Mouse (Mus musculus): ENCODE measurements around the gene Hcst. TPM values are rescaled to one million over a fixed set of nuclear protein-coding genes. Genes with fewer than 3 reads are reported as not detected.

The Hcst gene
- polyA plus RNA-seq, 1 experiment from 2014 or later = 0.88 TPM

DNA sequence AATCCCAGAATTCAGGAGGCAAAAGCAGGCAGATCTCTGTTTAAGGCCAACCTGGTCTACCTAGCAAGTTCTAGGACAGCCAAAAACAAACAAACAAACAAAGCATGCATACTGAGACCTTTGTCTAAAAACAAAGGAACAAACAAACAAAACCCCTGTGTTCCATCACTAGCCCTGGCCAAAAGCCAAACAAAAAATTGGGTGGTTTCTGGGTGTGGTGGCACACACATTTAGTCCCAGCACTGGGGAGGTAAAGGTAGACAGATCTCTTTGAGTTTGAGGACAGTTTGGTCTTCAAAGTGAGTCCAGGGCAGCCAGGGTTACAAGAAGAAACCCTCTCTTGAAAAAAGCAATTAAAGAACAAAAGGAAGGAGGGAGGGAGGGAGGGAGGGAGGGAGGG, 9.7 kb upstream of the Hcst start:
- no peaks in the 10 kb centered on the region for H3K9me3 ChIP-seq
- H3K4me3 ChIP-seq = no peak overlapping the region
- H3K27me3 ChIP-seq = 0 out of 2 replicates have a peak, but pooled peaks cover 5% of the 10 kb centered on the region
- peaks cover 29% of the 10 kb centered on the region for H3K36me3 ChIP-seq
- H3K27ac ChIP-seq = no peak overlapping the region
- no peak for ATAC-seq (ENCODE audit: low FRiP score)
- H3K4me2 ChIP-seq = no peak overlapping the region
- 0 out of 2 replicates have a peak, but pooled peaks cover 3% of the 10 kb centered on the region for H3K4me1 ChIP-seq (replicated peaks)
- no peak overlapping the region for H3K9ac ChIP-seq

- peaks cover 8% of the 10 kb centered on the region; the same call in 1 of the 2 replicates for H3K27me3 ChIP-seq
- peak overlapping the region; percentile 81 for H3K9ac ChIP-seq
- H3K27ac ChIP-seq = peak overlapping the region; percentile 72; the same call in 1 of the 2 replicates
- 55% methylated on average over 23 of the region's 23 CpGs for WGBS
- peaks cover 22% of the 10 kb centered on the region for H3K36me3 ChIP-seq
- H3K4me3 ChIP-seq = peak overlapping the region; percentile 62
- peaks cover 3% of the 10 kb centered on the region; the same call in 1 of the 2 replicates for H3K9me3 ChIP-seq
- H3K4me2 ChIP-seq = peak overlapping the region; percentile 96
- ATAC-seq (ENCODE audit: low FRiP score) = no peak
- H3K4me1 ChIP-seq (replicated peaks) = peaks cover 24% of the 10 kb centered on the region
These were observed 3.5 kb upstream of the Hcst start for GRCm38 (mm10) chr7:30423071-30423641.

GRCm38 (mm10) chr7:30422560-30422959, 2.9 kb upstream of the Hcst start:
- Histone ChIP-seq H3K27ac (peak overlapping the region; percentile 72), H3K9ac (peak overlapping the region; percentile 81), H3K4me2 (peak overlapping the region; percentile 96), H3K4me1 (replicated peaks) (peaks cover 24% of the 10 kb centered on the region), H3K9me3 (peaks cover 3% of the 10 kb centered on the region; the same call in 1 of the 2 replicates), H3K36me3 (peaks cover 20% of the 10 kb centered on the region), H3K27me3 (peaks cover 8% of the 10 kb centered on the region; the same call in 1 of the 2 replicates), H3K4me3 (peak overlapping the region; percentile 62)
- WGBS = 17% methylated on average over 9 of the region's 9 CpGs
- ATAC-seq (ENCODE audit: low FRiP score) = peak; percentile 55

GRCm38 (mm10) chr7:30421890-30422435, 2.3 kb upstream of the Hcst start:
- peak overlapping the region; percentile 81 for H3K9ac ChIP-seq
- H3K9me3 ChIP-seq = peaks cover 3% of the 10 kb centered on the region; the same call in 1 of the 2 replicates
- peak overlapping the region; percentile 62 for H3K4me3 ChIP-seq
- H3K27me3 ChIP-seq = peaks cover 8% of the 10 kb centered on the region; the same call in 1 of the 2 replicates
- peak overlapping the region; percentile 72 for H3K27ac ChIP-seq
- H3K4me2 ChIP-seq = peak overlapping the region; percentile 96
- under 1% methylated on average over 45 of the region's 45 CpGs for WGBS
- H3K4me1 ChIP-seq (replicated peaks) = peaks cover 24% of the 10 kb centered on the region
- peak; percentile 89 for ATAC-seq (ENCODE audit: low FRiP score)
- H3K36me3 ChIP-seq = peaks cover 16% of the 10 kb centered on the region

DNA sequence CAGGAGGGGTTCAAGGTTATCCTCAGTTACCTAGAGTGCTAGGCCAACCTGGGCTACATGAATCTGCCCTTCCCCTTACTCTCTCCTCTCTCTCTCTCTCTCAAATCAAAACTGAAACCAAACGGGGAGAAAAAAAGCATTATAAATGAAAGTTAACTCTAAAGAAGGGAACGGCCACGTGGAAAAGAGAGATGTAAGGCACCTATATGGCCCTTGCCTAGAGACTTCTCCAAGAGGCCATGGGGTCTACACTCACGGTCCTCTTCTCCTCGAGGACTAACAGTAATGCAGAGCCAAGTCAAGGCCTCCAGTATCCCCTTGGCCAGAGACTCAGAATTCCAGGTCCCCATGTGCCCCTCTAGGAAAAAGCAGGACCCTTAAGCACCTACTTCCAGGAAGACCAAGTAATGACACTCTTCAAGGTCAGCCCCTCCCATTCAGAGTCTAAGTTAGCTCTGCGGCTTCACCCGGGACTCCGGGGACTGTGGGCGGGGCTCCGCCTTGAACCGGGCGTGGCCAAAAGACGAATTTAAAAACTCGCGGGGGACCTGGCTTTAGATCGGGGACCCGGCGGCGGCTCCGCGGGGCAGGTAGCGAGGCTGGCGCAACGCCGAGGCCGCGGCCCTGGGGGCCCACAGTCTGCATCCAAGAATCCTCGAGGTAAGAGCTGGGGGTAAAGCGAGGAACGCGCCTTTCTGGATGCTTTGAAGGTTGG, 1.7 kb upstream of the Hcst start, which contains the start of gene Nfkbid:
Nfkbid (plus strand) TSS at position 558 of the 715 bp plus-strand sequence.
- Histone ChIP-seq H3K4me3 (peak within 1 kb of the TSS; percentile 62), H3K9ac (peak within 1 kb of the TSS; percentile 81), H3K27ac (peak within 1 kb of the TSS; percentile 72), H3K9me3 (peaks cover 3% of the 10 kb centered on the region; the same call in 1 of the 2 replicates), H3K4me2 (peak within 1 kb of the TSS; percentile 96), H3K4me1 (replicated peaks) (peaks cover 24% of the 10 kb centered on the region), H3K36me3 (peaks cover 11% of the 10 kb centered on the region), H3K27me3 (peaks cover 8% of the 10 kb centered on the region; the same call in 1 of the 2 replicates)
- ATAC-seq (ENCODE audit: low FRiP score) = peak; percentile 9; the same call in 1 of the 2 replicates
- WGBS = 11% methylated on average over 31 of the region's 31 CpGs

GRCm38 (mm10) chr7:30420673-30421072, 1.0 kb upstream of the Hcst start:
- Histone ChIP-seq H3K4me2 (no peak overlapping the region), H3K4me3 (no peak overlapping the region), H3K9ac (no peak overlapping the region), H3K36me3 (peaks cover 7% of the 10 kb centered on the region), H3K27ac (no peak overlapping the region; the same call in 1 of the 2 replicates), H3K27me3 (peaks cover 8% of the 10 kb centered on the region; the same call in 1 of the 2 replicates), H3K9me3 (peaks cover 3% of the 10 kb centered on the region; the same call in 1 of the 2 replicates), H3K4me1 (replicated peaks) (peaks cover 24% of the 10 kb centered on the region)
- WGBS = 86% methylated on average over 3 of the region's 3 CpGs
- ATAC-seq (ENCODE audit: low FRiP score) = no peak

- H3K4me3 ChIP-seq = no peak overlapping the region
- H3K27me3 ChIP-seq = peaks cover 8% of the 10 kb centered on the region; the same call in 1 of the 2 replicates
- 79% methylated on average over 9 of the region's 9 CpGs for WGBS
- H3K36me3 ChIP-seq = no peaks in the 10 kb centered on the region
- no peak overlapping the region for H3K4me2 ChIP-seq
- H3K27ac ChIP-seq = no peak overlapping the region
- peaks cover 3% of the 10 kb centered on the region; the same call in 1 of the 2 replicates for H3K9me3 ChIP-seq
- H3K4me1 ChIP-seq (replicated peaks) = peaks cover 13% of the 10 kb centered on the region
- no peak overlapping the region for H3K9ac ChIP-seq
- no peak for ATAC-seq (ENCODE audit: low FRiP score)
These were observed 1.8 kb downstream of the Hcst start for GRCm38 (mm10) chr7:30417856-30418255.

DNA sequence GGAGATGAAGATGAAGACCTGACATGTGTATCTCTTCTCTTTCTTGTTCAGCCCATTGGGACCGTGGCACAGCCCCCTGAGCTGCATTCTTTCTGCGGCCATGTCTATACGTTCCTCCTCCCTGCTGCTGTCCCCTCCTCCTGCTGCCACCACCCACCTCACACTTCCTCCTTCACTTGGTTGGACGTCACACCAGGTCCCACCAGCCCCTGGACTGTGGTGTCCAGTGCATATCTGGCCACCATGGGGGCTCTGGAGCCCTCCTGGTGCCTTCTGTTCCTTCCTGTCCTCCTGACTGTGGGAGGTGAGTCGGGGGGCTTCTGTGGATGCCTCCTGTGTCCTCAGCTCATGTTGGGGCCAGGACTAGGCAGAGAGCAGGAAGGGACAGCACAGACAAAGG, 6.1 kb downstream of the Hcst start, which contains the start of gene Tyrobp:
Tyrobp (plus strand) TSS at position 165 of the 400 bp plus-strand sequence.
- Histone ChIP-seq H3K27ac (no peak within 1 kb of the TSS), H3K9me3 (no peaks in the 10 kb centered on the region), H3K9ac (no peak within 1 kb of the TSS), H3K4me1 (replicated peaks) (no peaks in the 10 kb centered on the region), H3K4me3 (no peak within 1 kb of the TSS), H3K36me3 (no peaks in the 10 kb centered on the region), H3K4me2 (no peak within 1 kb of the TSS), H3K27me3 (no peaks in the 10 kb centered on the region)
- ATAC-seq (ENCODE audit: low FRiP score) = no peak
- 80% methylated on average over 5 of the region's 5 CpGs for WGBS

DNA sequence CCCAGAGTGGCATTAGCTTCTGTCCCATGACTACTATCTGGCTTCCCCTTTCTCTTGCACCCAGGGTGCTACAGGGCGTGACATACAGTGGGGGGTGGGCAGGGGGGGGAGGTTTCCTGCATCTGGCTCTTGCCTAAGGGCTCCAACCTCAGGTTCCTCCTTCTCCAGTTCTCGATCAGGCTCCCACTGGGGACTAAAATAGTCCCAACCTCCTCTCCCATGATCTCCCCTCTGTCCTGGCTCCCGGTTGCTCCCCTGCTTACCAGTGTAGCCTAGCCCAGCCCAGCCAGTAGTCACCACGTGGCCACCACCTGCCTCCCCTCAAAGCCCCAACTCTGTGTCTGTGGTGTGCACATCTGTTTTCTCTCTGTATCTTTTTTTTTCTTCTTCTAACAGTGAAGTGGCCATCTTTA, 6.9 kb downstream of the Hcst start:
- Histone ChIP-seq H3K27ac (no peak overlapping the region), H3K27me3 (no peaks in the 10 kb centered on the region), H3K9ac (no peak overlapping the region), H3K9me3 (no peaks in the 10 kb centered on the region), H3K36me3 (no peaks in the 10 kb centered on the region), H3K4me1 (replicated peaks) (no peaks in the 10 kb centered on the region), H3K4me2 (no peak overlapping the region), H3K4me3 (no peak overlapping the region)
- WGBS = 59% methylated on average over 4 of the region's 4 CpGs
- no peak for ATAC-seq (ENCODE audit: low FRiP score)

DNA sequence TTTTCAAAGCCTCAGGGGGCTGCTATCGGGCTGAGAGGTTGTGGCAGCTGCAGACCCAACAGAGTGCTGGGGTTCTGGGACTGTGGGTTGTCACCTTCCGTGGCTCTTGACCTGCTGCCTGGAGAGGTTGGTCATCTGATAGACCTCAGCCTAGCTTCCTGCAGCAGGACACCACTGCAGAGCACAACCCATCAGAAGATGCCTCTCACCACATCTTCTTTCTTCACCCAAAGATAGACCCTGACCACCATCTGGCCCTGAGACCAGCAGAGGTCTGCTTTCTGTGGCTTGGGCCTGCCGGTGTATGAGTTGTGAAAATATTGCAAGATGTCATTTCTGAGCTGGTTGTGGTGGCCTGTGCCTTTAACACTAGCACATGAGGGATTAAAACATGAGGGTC, 8.6 kb downstream of the Hcst start:
- 82% methylated on average over 3 of the region's 3 CpGs for WGBS
- no peaks in the 10 kb centered on the region for H3K9me3 ChIP-seq
- no peak for ATAC-seq (ENCODE audit: low FRiP score)
- H3K36me3 ChIP-seq = no peaks in the 10 kb centered on the region
- no peak overlapping the region for H3K27ac ChIP-seq
- H3K27me3 ChIP-seq = no peaks in the 10 kb centered on the region
- H3K9ac ChIP-seq = no peak overlapping the region
- H3K4me1 ChIP-seq (replicated peaks) = no peaks in the 10 kb centered on the region
- no peak overlapping the region for H3K4me2 ChIP-seq
- H3K4me3 ChIP-seq = no peak overlapping the region

DNA sequence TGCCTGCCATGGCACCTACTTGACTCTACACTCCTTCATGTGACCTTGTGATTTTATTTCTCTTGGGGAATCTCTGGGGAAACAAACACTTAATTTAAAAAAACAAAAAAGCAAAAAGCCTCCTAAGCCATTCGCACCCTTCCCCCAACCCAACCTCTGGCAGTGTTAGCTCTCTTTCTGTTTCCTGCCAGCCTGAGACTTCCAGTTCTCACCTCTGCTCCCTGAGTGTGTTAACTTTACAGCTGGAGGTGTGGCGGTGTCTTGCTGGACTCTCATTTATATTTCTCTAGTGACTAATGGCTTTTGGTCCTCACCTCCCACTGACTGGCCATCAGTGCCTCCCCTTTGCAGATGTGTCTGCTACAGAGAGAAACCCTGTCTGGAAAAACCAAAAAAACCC, 9.9 kb downstream of the Hcst start:
- H3K9me3 ChIP-seq = no peaks in the 10 kb centered on the region
- no peaks in the 10 kb centered on the region for H3K36me3 ChIP-seq
- ATAC-seq (ENCODE audit: low FRiP score) = no peak
- no peak overlapping the region for H3K4me3 ChIP-seq
- no peak overlapping the region for H3K4me2 ChIP-seq
- WGBS = 80% methylated on average over 2 of the region's 2 CpGs
- H3K27me3 ChIP-seq = no peaks in the 10 kb centered on the region
- no peak overlapping the region for H3K27ac ChIP-seq
- H3K4me1 ChIP-seq (replicated peaks) = no peaks in the 10 kb centered on the region
- no peak overlapping the region for H3K9ac ChIP-seq

GRCm38 (mm10) chr7:30408639-30409038, 11.0 kb downstream of the Hcst start:
- Histone ChIP-seq H3K4me3 (no peak overlapping the region), H3K9me3 (no peaks in the 10 kb centered on the region), H3K9ac (no peak overlapping the region), H3K4me1 (replicated peaks) (no peaks in the 10 kb centered on the region), H3K27me3 (no peaks in the 10 kb centered on the region), H3K4me2 (no peak overlapping the region), H3K36me3 (no peaks in the 10 kb centered on the region), H3K27ac (no peak overlapping the region)
- ATAC-seq (ENCODE audit: low FRiP score) = no peak
- 82% methylated on average over 3 of the region's 3 CpGs for WGBS
